Mouse (Mus musculus): ENCODE data around the gene Aamp.

DNA sequence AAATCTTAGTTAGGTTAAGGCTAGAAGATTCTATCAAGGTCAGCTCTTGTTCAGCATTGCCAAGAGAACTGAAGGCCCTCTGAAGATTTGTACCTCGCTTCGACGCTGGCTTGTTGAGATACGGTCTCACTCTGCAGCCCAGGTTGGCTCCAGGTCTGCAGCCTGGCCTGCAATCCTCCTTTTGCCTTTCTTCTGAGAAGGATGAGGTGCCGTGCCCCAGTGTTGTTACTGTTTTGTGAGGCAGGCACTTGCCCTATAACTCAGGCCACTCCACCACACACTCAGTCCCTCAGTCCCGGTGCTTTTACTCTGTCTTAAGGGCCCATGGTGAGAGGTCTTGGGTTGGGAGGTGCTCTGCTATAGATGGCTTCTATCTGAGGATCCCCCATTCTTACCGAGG is 17.7 kb upstream of the Aamp start:
- no peak for TF ChIP-seq POLR2A (IDR thresholded peaks at IDR 0.05; ENCODE audit: insufficient read depth, low read depth, low read length)
- TF ChIP-seq CTCF (IDR thresholded peaks at IDR 0.05): no peak
